Mouse (Mus musculus) heart, adult 2 months (tissue): ENCODE data around the gene Cmah.

Source experiments
- CTCF ChIP-seq: fragments of 200-600 bp; IDR thresholded peaks from 2 replicates; pipeline ENCODE4 v1.8.1; 2022; ENCODE audit warnings: antibody characterized with exemption, mild to moderate bottlenecking, moderate library complexity
- EP300 ChIP-seq: fragments of 200-500 bp; IDR thresholded peaks from 2 replicates; pipeline ENCODE4 v1.6.1; 2011; ENCODE audit warnings: low read depth, low read length, control low read depth; ENCODE audit not compliant: insufficient read depth
- POLR2A ChIP-seq: fragments of 200-500 bp; IDR thresholded peaks from 2 replicates; pipeline ENCODE4 v1.6.1; 2011; ENCODE audit warnings: mild to moderate bottlenecking, low read depth, low read length, control low read depth; ENCODE audit not compliant: insufficient read depth

DNA sequence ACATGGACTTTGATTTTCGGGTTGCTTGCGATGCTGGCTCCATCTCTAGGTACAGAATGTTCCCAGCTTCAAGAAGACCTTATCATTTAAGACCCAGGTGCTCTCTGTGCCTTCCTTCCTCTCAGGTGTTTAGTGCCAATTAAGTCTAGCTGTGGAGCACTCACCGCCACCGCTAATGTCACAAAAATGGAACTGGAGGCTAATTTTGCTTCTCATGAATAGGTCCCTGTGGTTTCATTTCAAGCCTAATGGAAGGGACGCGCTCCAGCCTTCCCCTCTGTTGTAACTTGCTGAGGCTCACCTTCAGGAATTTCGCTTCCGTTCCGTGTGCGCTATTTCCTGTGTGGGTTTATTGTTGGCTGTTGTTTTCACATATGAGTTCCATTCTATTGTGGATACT, 193.6 kb downstream of the Cmah start:
- TF ChIP-seq CTCF (no peak), POLR2A (no peak), EP300 (no peak)
